ENCODE assay signal across 9 mouse cellular contexts in the genomic region with DNA sequence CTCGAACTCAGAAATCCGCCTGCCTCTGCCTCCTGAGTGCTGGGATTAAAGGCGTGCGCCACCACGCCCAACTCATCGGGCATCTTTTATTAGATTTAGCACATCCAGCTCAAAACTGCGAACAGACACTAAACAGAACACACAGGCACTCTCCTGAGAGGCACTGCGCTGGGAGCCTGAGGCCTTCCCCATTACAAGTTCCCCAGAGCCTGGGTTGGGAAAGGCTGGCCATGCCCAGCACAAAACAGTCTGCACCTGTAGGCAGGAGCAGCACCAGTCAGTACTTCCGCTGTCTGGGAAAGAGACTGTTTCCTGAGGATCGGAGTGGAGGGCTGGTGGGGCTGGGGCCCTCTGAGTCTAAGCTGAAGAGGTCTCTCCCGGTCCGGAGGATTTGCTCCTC. TPM values are rescaled to one million over a fixed set of nuclear protein-coding genes. Genes with fewer than 3 reads are reported as not detected.
DNase-seq lines count a peak whose midpoint lies in the region; ATAC-seq lines count a peak whose summit lies in the region.
"Had no signal": no experiment of that assay in that cellular context is flagged by ENCODE, and none has a peak within 500 bp of the region (broad histone marks: within the 10 kb centered on the region; RNA-seq: fewer than 3 reads in every experiment).

No protein-coding gene starts in this region.

- peaks cover 32% of the 10 kb centered on the region for H3K36me3 ChIP-seq in heart, embryonic 13.5 days
- H3K36me3 ChIP-seq in midbrain, embryonic 15.5 days (replicated peaks): peaks cover 12% of the 10 kb centered on the region; the same call in 1 of the 2 replicates
- peaks cover 6% of the 10 kb centered on the region for H3K36me3 ChIP-seq in midbrain, embryonic 16.5 days (ENCODE audit: control insufficient read depth, insufficient read depth, low read length)
- peaks cover 48% of the 10 kb centered on the region for H3K36me3 ChIP-seq in limb, embryonic 10.5 days
- peaks cover 8% of the 10 kb centered on the region; the same call in 1 of the 2 replicates for H3K36me3 ChIP-seq in stomach, embryonic 16.5 days (ENCODE audit: control insufficient read depth, insufficient read depth, low read length)

- peak overlapping the region; percentile 63 for H3K4me3 ChIP-seq in heart, embryonic 13.5 days
- no peak overlapping the region for H3K4me3 ChIP-seq in midbrain, embryonic 15.5 days
- H3K4me3 ChIP-seq in midbrain, embryonic 16.5 days (ENCODE audit: low read depth, low read length): no peak overlapping the region
- peak overlapping the region; percentile 87 for H3K4me3 ChIP-seq in limb, embryonic 10.5 days
- peak overlapping the region; percentile 60; the same call in 1 of the 2 replicates for H3K4me3 ChIP-seq in stomach, embryonic 16.5 days (replicated peaks; ENCODE audit: low read length)

- WGBS in heart, embryonic 13.5 days: 90% methylated on average over 12 of the region's 12 CpGs
- WGBS in midbrain, embryonic 15.5 days: 95% methylated on average over 12 of the region's 12 CpGs
- WGBS in midbrain, embryonic 16.5 days: 96% methylated on average over 12 of the region's 12 CpGs
- 92% methylated on average over 12 of the region's 12 CpGs for WGBS in limb, embryonic 10.5 days
- 91% methylated on average over 12 of the region's 12 CpGs for WGBS in stomach, embryonic 16.5 days

- no peaks in the 10 kb centered on the region for H3K9me3 ChIP-seq in heart, embryonic 13.5 days
- H3K9me3 ChIP-seq in midbrain, embryonic 15.5 days: no peaks in the 10 kb centered on the region
- H3K9me3 ChIP-seq in midbrain, embryonic 16.5 days (replicated peaks; ENCODE audit: control insufficient read depth, low read length, poor library complexity, severe bottlenecking): no peaks in the 10 kb centered on the region
- no peaks in the 10 kb centered on the region for H3K9me3 ChIP-seq in limb, embryonic 10.5 days (replicated peaks)
- no peaks in the 10 kb centered on the region for H3K9me3 ChIP-seq in stomach, embryonic 16.5 days (replicated peaks; ENCODE audit: control insufficient read depth, low read length)

- peak overlapping the region; percentile 28 for H3K27ac ChIP-seq in heart, embryonic 13.5 days (replicated peaks)
- H3K27ac ChIP-seq in midbrain, embryonic 15.5 days: no peak overlapping the region
- H3K27ac ChIP-seq in midbrain, embryonic 16.5 days (ENCODE audit: low read length): no peak overlapping the region
- peak overlapping the region; percentile 98; the same call in 1 of the 2 replicates for H3K27ac ChIP-seq in limb, embryonic 10.5 days
- H3K27ac ChIP-seq in stomach, embryonic 16.5 days (ENCODE audit: low read length): no peak overlapping the region

- no peak for ATAC-seq in heart, embryonic 13.5 days (ENCODE audit: extremely low read depth, insufficient number of reproducible peaks, low FRiP score, low TSS enrichment)
- no peak for ATAC-seq in midbrain, embryonic 15.5 days (replicated peaks)
- ATAC-seq in midbrain, embryonic 16.5 days: no peak
- no peak for ATAC-seq in stomach, embryonic 16.5 days (ENCODE audit: insufficient read depth, low FRiP score)
- ATAC-seq in activated CD4-positive, CD25-positive, alpha-beta regulatory T cell, adult 4 months: no peak

- no peaks in the 10 kb centered on the region for H3K27me3 ChIP-seq in heart, embryonic 13.5 days (replicated peaks)
- no peaks in the 10 kb centered on the region for H3K27me3 ChIP-seq in midbrain, embryonic 15.5 days (replicated peaks)
- H3K27me3 ChIP-seq in midbrain, embryonic 16.5 days (ENCODE audit: control insufficient read depth, insufficient read depth, low read depth, low read length): no peaks in the 10 kb centered on the region
- no peaks in the 10 kb centered on the region for H3K27me3 ChIP-seq in limb, embryonic 10.5 days (ENCODE audit: low read depth, poor library complexity, severe bottlenecking)
- no peaks in the 10 kb centered on the region for H3K27me3 ChIP-seq in stomach, embryonic 16.5 days (ENCODE audit: control insufficient read depth, insufficient read depth, low read length)

- DNase-seq in heart, postnatal 25 days (ENCODE audit: low spot score): no peak
- no peak for DNase-seq in limb, embryonic 10.5 days (ENCODE audit: low spot score)
- DNase-seq in adrenal gland, adult 8-10 months: no peak

- peak overlapping the region; percentile 93; the same call in 1 of the 2 replicates for H3K9ac ChIP-seq in heart, embryonic 13.5 days
- H3K9ac ChIP-seq in midbrain, embryonic 15.5 days: no peak overlapping the region
- no peak overlapping the region for H3K9ac ChIP-seq in midbrain, embryonic 16.5 days (ENCODE audit: low read depth, low read length)
- H3K9ac ChIP-seq in stomach, embryonic 16.5 days (ENCODE audit: low read length): no peak overlapping the region; the same call in 1 of the 2 replicates

- H3K4me2 ChIP-seq in heart, embryonic 13.5 days: peak overlapping the region; percentile 92
- H3K4me2 ChIP-seq in midbrain, embryonic 15.5 days: peak overlapping the region; percentile 12; the same call in 1 of the 2 replicates
- H3K4me2 ChIP-seq in midbrain, embryonic 16.5 days (ENCODE audit: low read length): no peak overlapping the region
- H3K4me2 ChIP-seq in stomach, embryonic 16.5 days (ENCODE audit: low read depth, low read length): no peak overlapping the region

- peaks cover 53% of the 10 kb centered on the region for H3K4me1 ChIP-seq in heart, embryonic 13.5 days
- H3K4me1 ChIP-seq in midbrain, embryonic 15.5 days: peaks cover 55% of the 10 kb centered on the region
- peaks cover 40% of the 10 kb centered on the region for H3K4me1 ChIP-seq in midbrain, embryonic 16.5 days (ENCODE audit: control insufficient read depth, insufficient read depth, low read length)
- peaks cover 48% of the 10 kb centered on the region for H3K4me1 ChIP-seq in limb, embryonic 10.5 days
- H3K4me1 ChIP-seq in stomach, embryonic 16.5 days (ENCODE audit: control insufficient read depth, insufficient read depth, low read length): peaks cover 50% of the 10 kb centered on the region

- intact Hi-C loops in heart, postnatal 25 days (cut with DNase I): loop anchor here (2.0 kb wide), 1 partner anchor 38 kb away; the partner anchor contains the start of gene Cdiptos

RNA-seq across cellular contexts. Expression of gene Mvp, which starts 0.6 kb away (rescaled TPM):
- 11.2 and 11.9 TPM in 2 replicates for polyA plus RNA-seq in heart, embryonic 13.5 days (2015; fragmentation: Nextera tagmentation; extraction: Ambion mirVana)
- total RNA-seq in heart, postnatal 25 days (2021): 10 to 100 TPM; 44.9 to 47.3 TPM
- polyA plus RNA-seq in midbrain, embryonic 15.5 days (2015; fragmentation: Nextera tagmentation; extraction: Ambion mirVana): 4.0 and 4.5 TPM in 2 replicates
- polyA plus RNA-seq in midbrain, embryonic 16.5 days (2015; fragmentation: Nextera tagmentation; extraction: Ambion mirVana): 2.9 and 3.2 TPM in 2 replicates
- polyA plus RNA-seq in limb, embryonic 10.5 days (2016; fragmentation: Nextera tagmentation; extraction: Ambion mirVana): 3.3 and 4.0 TPM in 2 replicates
- 28.0 and 28.3 TPM in 2 replicates for polyA plus RNA-seq in stomach, embryonic 16.5 days (2015; fragmentation: Nextera tagmentation; extraction: Ambion mirVana)
- total RNA-seq in adrenal gland, adult 8-10 months (2022): 100 to 1,000 TPM; 117 to 186 (median 125) TPM
- polyA plus RNA-seq in activated CD4-positive, CD25-positive, alpha-beta regulatory T cell, adult 4 months (2017; shearing (Covaris generic)): 10 to 100 TPM; 12.5 to 18.3 TPM

RNA-seq across cellular contexts. Expression of gene Pagr1b, which starts 1.3 kb away (rescaled TPM):
- polyA plus RNA-seq in heart, embryonic 13.5 days (2015; fragmentation: Nextera tagmentation; extraction: Ambion mirVana): 0.38 and 0.44 TPM in 2 replicates
- total RNA-seq in heart, postnatal 25 days (2021): 1 to 10 TPM in 1 of 2 experiments, not detected in 1; 1.7 TPM
- 1.0 TPM in 1 of 2 replicates, not detected in the other for polyA plus RNA-seq in midbrain, embryonic 15.5 days (2015; fragmentation: Nextera tagmentation; extraction: Ambion mirVana)
- 0.50 TPM in 1 of 2 replicates, not detected in the other for polyA plus RNA-seq in midbrain, embryonic 16.5 days (2015; fragmentation: Nextera tagmentation; extraction: Ambion mirVana)
- polyA plus RNA-seq in limb, embryonic 10.5 days (2016; fragmentation: Nextera tagmentation; extraction: Ambion mirVana): 0.90 TPM in 1 of 2 replicates, not detected in the other
- polyA plus RNA-seq in stomach, embryonic 16.5 days (2015; fragmentation: Nextera tagmentation; extraction: Ambion mirVana): 0.36 TPM in 1 of 2 replicates, not detected in the other
- total RNA-seq in adrenal gland, adult 8-10 months (2022): 1 to 10 TPM in 1 of 4 experiments, not detected in 3; 1.5 TPM
- not detected for polyA plus RNA-seq in activated CD4-positive, CD25-positive, alpha-beta regulatory T cell, adult 4 months (2017; shearing (Covaris generic))
- polyA plus RNA-seq: liver, embryonic 16.5 days had no signal

RNA-seq across cellular contexts. Expression of gene Pagr1a, which starts 2.2 kb away (rescaled TPM):
- 55.6 and 76.2 TPM in 2 replicates for polyA plus RNA-seq in heart, embryonic 13.5 days (2015; fragmentation: Nextera tagmentation; extraction: Ambion mirVana)
- 10 to 100 TPM; 12.5 to 12.9 TPM for total RNA-seq in heart, postnatal 25 days (2021)
- 46.9 and 73.4 TPM in 2 replicates for polyA plus RNA-seq in midbrain, embryonic 15.5 days (2015; fragmentation: Nextera tagmentation; extraction: Ambion mirVana)
- polyA plus RNA-seq in midbrain, embryonic 16.5 days (2015; fragmentation: Nextera tagmentation; extraction: Ambion mirVana): 33.8 and 62.5 TPM in 2 replicates
- 88.5 and 95.0 TPM in 2 replicates for polyA plus RNA-seq in limb, embryonic 10.5 days (2016; fragmentation: Nextera tagmentation; extraction: Ambion mirVana)
- polyA plus RNA-seq in stomach, embryonic 16.5 days (2015; fragmentation: Nextera tagmentation; extraction: Ambion mirVana): 43.5 and 56.6 TPM in 2 replicates
- total RNA-seq in adrenal gland, adult 8-10 months (2022): 10 to 100 TPM in 3 of 4 experiments, 1 to 10 TPM in 1; 7.5 to 36.1 (median 14.3) TPM
- polyA plus RNA-seq in activated CD4-positive, CD25-positive, alpha-beta regulatory T cell, adult 4 months (2017; shearing (Covaris generic)): 10 to 100 TPM; 39.6 to 56.7 TPM

RNA-seq across cellular contexts. Expression of gene Gm42742, which starts 5.9 kb away (rescaled TPM):
- 13.8 and 25.7 TPM in 2 replicates for polyA plus RNA-seq in heart, embryonic 13.5 days (2015; fragmentation: Nextera tagmentation; extraction: Ambion mirVana)
- total RNA-seq in heart, postnatal 25 days (2021): 10 to 100 TPM; 21.5 to 22.6 TPM
- 44.9 and 52.6 TPM in 2 replicates for polyA plus RNA-seq in midbrain, embryonic 15.5 days (2015; fragmentation: Nextera tagmentation; extraction: Ambion mirVana)
- 30.9 and 61.5 TPM in 2 replicates for polyA plus RNA-seq in midbrain, embryonic 16.5 days (2015; fragmentation: Nextera tagmentation; extraction: Ambion mirVana)
- polyA plus RNA-seq in limb, embryonic 10.5 days (2016; fragmentation: Nextera tagmentation; extraction: Ambion mirVana): 30.8 and 44.7 TPM in 2 replicates
- 31.1 and 39.0 TPM in 2 replicates for polyA plus RNA-seq in stomach, embryonic 16.5 days (2015; fragmentation: Nextera tagmentation; extraction: Ambion mirVana)
- 10 to 100 TPM in 3 of 4 experiments, 1 to 10 TPM in 1; 5.5 to 40.3 (median 28.9) TPM for total RNA-seq in adrenal gland, adult 8-10 months (2022)
- 10 to 100 TPM; 26.4 to 31.8 TPM for polyA plus RNA-seq in activated CD4-positive, CD25-positive, alpha-beta regulatory T cell, adult 4 months (2017; shearing (Covaris generic))

RNA-seq across cellular contexts. Expression of gene Prrt2, which starts 6.0 kb away (rescaled TPM):
- 1.6 TPM in 2 replicates for polyA plus RNA-seq in heart, embryonic 13.5 days (2015; fragmentation: Nextera tagmentation; extraction: Ambion mirVana)
- 1 to 10 TPM in 1 of 2 experiments, under 1 TPM in 1; 0.60 to 1.2 TPM for total RNA-seq in heart, postnatal 25 days (2021)
- polyA plus RNA-seq in midbrain, embryonic 15.5 days (2015; fragmentation: Nextera tagmentation; extraction: Ambion mirVana): 40.7 and 42.3 TPM in 2 replicates
- polyA plus RNA-seq in midbrain, embryonic 16.5 days (2015; fragmentation: Nextera tagmentation; extraction: Ambion mirVana): 40.9 and 63.3 TPM in 2 replicates
- 2.9 and 4.4 TPM in 2 replicates for polyA plus RNA-seq in limb, embryonic 10.5 days (2016; fragmentation: Nextera tagmentation; extraction: Ambion mirVana)
- polyA plus RNA-seq in stomach, embryonic 16.5 days (2015; fragmentation: Nextera tagmentation; extraction: Ambion mirVana): 8.5 and 9.6 TPM in 2 replicates
- total RNA-seq in adrenal gland, adult 8-10 months (2022): 1 to 10 TPM; 2.4 to 8.7 (median 6.4) TPM
- 1 to 10 TPM in 1 of 2 experiments, not detected in 1; 2.1 TPM for polyA plus RNA-seq in activated CD4-positive, CD25-positive, alpha-beta regulatory T cell, adult 4 months (2017; shearing (Covaris generic))

Comparison
In these comparisons a context has a peak if more than half of its experiments do, and no peak if none do; other contexts are left out.
1. H3K4me2 ChIP-seq: peak in heart, embryonic 13.5 days (single experiment) and midbrain, embryonic 15.5 days (single experiment); none in midbrain, embryonic 16.5 days (single experiment) and stomach, embryonic 16.5 days (single experiment).
2. H3K27ac ChIP-seq: peak in heart, embryonic 13.5 days (single experiment) and limb, embryonic 10.5 days (single experiment); none in midbrain, embryonic 15.5 days (single experiment), midbrain, embryonic 16.5 days (single experiment) and stomach, embryonic 16.5 days (single experiment).
3. H3K4me3 ChIP-seq: peak in heart, embryonic 13.5 days (single experiment), limb, embryonic 10.5 days (single experiment) and stomach, embryonic 16.5 days (single experiment); none in midbrain, embryonic 15.5 days (single experiment) and midbrain, embryonic 16.5 days (single experiment).